Mouse (Mus musculus) granulocyte monocyte progenitor cell, adult 5-6 weeks (primary cell): ENCODE results near the gene Tpt1. TPM values are rescaled to one million over a fixed set of nuclear protein-coding genes. Genes with fewer than 3 reads are reported as not detected.
"Not testable (repeated sequence)": the region's sequence is repeated elsewhere in the genome, so short reads cannot be mapped to it uniquely, and the experiment has no call there.

Source experiments
- ATAC-seq: replicated peaks from 2 replicates; pipeline ENCODE4 v1.8.0; 2016; ENCODE audit warnings: mild to moderate bottlenecking, moderate TSS enrichment, inconsistent platforms; ENCODE audit not compliant: poor library complexity, severe bottlenecking
- total RNA-seq, 2 experiments: library from RNA; stranded (forward) in 1 of 2; stranded (reverse) in 1 of 2; fragments of 200-712, 200-1000 nt in 1 of 2; fragments of >200 nt in 1 of 2; fragmentation: Nextera tagmentation in 1 of 2; gene quantifications; 2 replicates each; pipeline ENCODE4 v1.2.3; 2014 to 2017

Tpt1 gene
- 4,580 and 4,737 TPM in 2 replicates for total RNA-seq (2014; fragmentation: Nextera tagmentation)
- total RNA-seq (2017), result 844 and 942 TPM in 2 replicates

GRCm38 (mm10) chr14:75844867-75845697 lies at the start of gene Tpt1:
Tpt1 (plus strand) TSS chr14:75845093.
- peak; percentile 88 for ATAC-seq

GRCm38 (mm10) chr14:75795918-75796317 lies 49.0 kb upstream of the Tpt1 start:
- no peak for ATAC-seq

GRCm38 (mm10) chr14:75797769-75798386 lies 47.0 kb upstream of the Tpt1 start:
- no peak for ATAC-seq

GRCm38 (mm10) chr14:75807800-75808199 lies 37.1 kb upstream of the Tpt1 start:
- peak; percentile 22; the same call in 1 of the 2 replicates for ATAC-seq

GRCm38 (mm10) chr14:75809931-75810330 lies 35.0 kb upstream of the Tpt1 start:
- no peak for ATAC-seq

- ATAC-seq, result peak; percentile 83
Observed at GRCm38 (mm10) chr14:75818528-75818927, 26.4 kb upstream of the Tpt1 start.

GRCm38 (mm10) chr14:75819341-75819740 lies 25.6 kb upstream of the Tpt1 start:
- no peak for ATAC-seq

GRCm38 (mm10) chr14:75820007-75820406 lies 24.9 kb upstream of the Tpt1 start:
- ATAC-seq, result 0 out of 2 replicates have a peak, but pooled peaks have one; percentile 19

- no peak for ATAC-seq
Observed at GRCm38 (mm10) chr14:75826851-75827410, 18.0 kb upstream of the Tpt1 start.

GRCm38 (mm10) chr14:75828221-75828620 lies 16.7 kb upstream of the Tpt1 start:
- no peak for ATAC-seq

GRCm38 (mm10) chr14:75828866-75829806 lies 15.8 kb upstream of the Tpt1 start:
- peak; percentile 67 for ATAC-seq

GRCm38 (mm10) chr14:75829817-75830216 lies 15.1 kb upstream of the Tpt1 start:
- not testable (repeated sequence) for ATAC-seq

- ATAC-seq, result no peak; the same call in 1 of the 2 replicates
Observed at GRCm38 (mm10) chr14:75832031-75832430, 12.9 kb upstream of the Tpt1 start.

GRCm38 (mm10) chr14:75832982-75833381 lies 11.9 kb upstream of the Tpt1 start:
- ATAC-seq, result no peak

GRCm38 (mm10) chr14:75833546-75834250 lies 11.2 kb upstream of the Tpt1 start:
- no peak for ATAC-seq

GRCm38 (mm10) chr14:75834251-75834738 lies 10.6 kb upstream of the Tpt1 start:
- peak; percentile 71 for ATAC-seq

- ATAC-seq, result peak; percentile 36
Observed at GRCm38 (mm10) chr14:75834739-75835381, 10.0 kb upstream of the Tpt1 start.

GRCm38 (mm10) chr14:75836579-75836978 lies 8.3 kb upstream of the Tpt1 start:
- no peak for ATAC-seq
